Mouse (Mus musculus) liver, embryonic 11.5 days (tissue): Measurements from ENCODE around the gene Oosp3. TPM values are rescaled to one million over a fixed set of nuclear protein-coding genes. Genes with fewer than 3 reads are reported as not detected.
A peak's percentile ranks its signal among the peaks of the same experiment; 100 is the strongest.

Experiments
- ATAC-seq: fragments of 200-750 bp; cut with Nextera tagmentation; replicated peaks from 2 replicates; pipeline ENCODE4 v1.8.0; 2017; ENCODE audit warnings: moderate number of reproducible peaks, mild to moderate bottlenecking, moderate TSS enrichment, moderate library complexity; ENCODE audit not compliant: low FRiP score
- DNase-seq: peaks from one replicate; pipeline ENCODE4 v3.0.0-alpha.2; 2017; ENCODE audit warnings: low spot score
- H3K27ac ChIP-seq: fragments of 300-500 bp; sonication (generic); 2 replicates; pipeline ENCODE4 v1.5.1; 2014; ENCODE audit warnings: mild to moderate bottlenecking, low read depth, low read length, control low read depth
- H3K27me3 ChIP-seq: fragments of 300-500 bp; sonication (generic); replicated peaks from 2 replicates; pipeline ENCODE4 v1.6.1; 2014; ENCODE audit warnings: low read length, mixed read lengths; ENCODE audit not compliant: control insufficient read depth, insufficient read depth
- H3K36me3 ChIP-seq: fragments of 300-500 bp; sonication (generic); 2 replicates; pipeline ENCODE4 v1.6.1; 2014; ENCODE audit warnings: mild to moderate bottlenecking, low read length, moderate library complexity, mixed read lengths; ENCODE audit not compliant: control insufficient read depth, insufficient read depth
- H3K4me1 ChIP-seq: fragments of 300-500 bp; sonication (generic); replicated peaks from 2 replicates; pipeline ENCODE4 v1.6.1; 2014; ENCODE audit warnings: low read length, mixed read lengths; ENCODE audit not compliant: control insufficient read depth, insufficient read depth
- H3K4me2 ChIP-seq: fragments of 300-500 bp; sonication (generic); 2 replicates; pipeline ENCODE4 v1.6.1; 2014; ENCODE audit warnings: mild to moderate bottlenecking, control low read depth, moderate library complexity
- H3K4me3 ChIP-seq: fragments of 300-500 bp; sonication (generic); 2 replicates; pipeline ENCODE4 v1.5.1; 2014; ENCODE audit warnings: low read depth, low read length, control low read depth
- H3K9ac ChIP-seq: fragments of 300-500 bp; sonication (generic); 2 replicates; pipeline ENCODE4 v1.6.1; 2014; ENCODE audit warnings: low read depth, low read length, control low read depth
- H3K9me3 ChIP-seq: fragments of 300-500 bp; sonication (generic); 2 replicates; pipeline ENCODE4 v1.6.1; 2016; ENCODE audit warnings: low read length, inconsistent platforms, mixed read lengths; ENCODE audit not compliant: control insufficient read depth
- WGBS: fragments of 180-500 bp; shearing (Covaris S2); extraction: QIAGEN DNeasy Blood & Tissue Kit; methylation state at CpG from one replicate; pipeline ENCODE4 v1.1.7; 2014; 5-methylcytosine and 5-hydroxymethylcytosine counted together
- polyA plus RNA-seq: library from polyadenylated mRNA; unstranded; fragments of >200 nt; fragmentation: Nextera tagmentation; extraction: Ambion mirVana; gene quantifications from 2 replicates; pipeline ENCODE4 v1.2.1, GENCODE M21; 2014

The Oosp3 gene
- polyA plus RNA-seq, 1 experiment from 2014 or later, result not detected

- Histone ChIP-seq H3K27me3 (no peaks in the 10 kb centered on the region), H3K9ac (no peak overlapping the region), H3K9me3 (no peaks in the 10 kb centered on the region), H3K4me1 (no peaks in the 10 kb centered on the region), H3K4me3 (no peak overlapping the region), H3K4me2 (no peak overlapping the region), H3K36me3 (no peaks in the 10 kb centered on the region), H3K27ac (no peak overlapping the region)
- ATAC-seq (no peak), DNase-seq (no peak)
- 66% methylated on average over 3 of the region's 3 CpGs for WGBS
Measured at GRCm38 (mm10) chr19:11720071-11720470, 23.2 kb downstream of the Oosp3 start.

DNA sequence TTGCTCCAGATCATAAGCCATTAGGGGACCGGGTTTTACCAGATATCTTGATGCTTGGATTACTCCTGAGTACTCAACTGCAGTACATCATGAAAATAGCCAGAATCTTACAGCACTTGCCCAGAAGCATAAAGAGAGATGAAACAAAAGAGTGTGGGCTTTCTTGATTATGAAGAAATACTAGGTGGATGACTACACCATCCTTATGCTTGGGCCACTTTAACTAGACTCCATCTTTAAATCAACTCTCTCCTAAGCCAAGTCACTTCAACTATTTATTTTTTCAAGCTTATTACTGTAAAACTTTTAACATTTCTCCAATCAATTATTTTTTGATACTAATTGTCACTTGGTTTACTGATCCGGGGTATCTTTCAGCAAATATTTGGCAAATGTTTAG, 27.0 kb downstream of the Oosp3 start:
- Histone ChIP-seq H3K36me3 (no peaks in the 10 kb centered on the region), H3K4me2 (no peak overlapping the region), H3K4me1 (0 out of 2 replicates have a peak, but pooled peaks cover 3% of the 10 kb centered on the region), H3K9ac (no peak overlapping the region), H3K9me3 (no peaks in the 10 kb centered on the region), H3K27me3 (no peaks in the 10 kb centered on the region), H3K4me3 (no peak overlapping the region), H3K27ac (no peak overlapping the region)
- 79% methylated on average over 2 of the region's 2 CpGs for WGBS
- DNase-seq (no peak), ATAC-seq (no peak)

- 74% methylated on average over 6 of the region's 6 CpGs for WGBS
- Histone ChIP-seq H3K4me3 (no peak overlapping the region), H3K4me2 (no peak overlapping the region), H3K36me3 (no peaks in the 10 kb centered on the region), H3K4me1 (0 out of 2 replicates have a peak, but pooled peaks cover 3% of the 10 kb centered on the region), H3K9ac (no peak overlapping the region), H3K27me3 (no peaks in the 10 kb centered on the region), H3K27ac (no peak overlapping the region), H3K9me3 (no peaks in the 10 kb centered on the region)
- ATAC-seq (no peak), DNase-seq (no peak)
Measured at GRCm38 (mm10) chr19:11724275-11724674, 27.4 kb downstream of the Oosp3 start.

GRCm38 (mm10) chr19:11725915-11726314, 29.1 kb downstream of the Oosp3 start:
- H3K4me3 ChIP-seq, result no peak overlapping the region
- no peak overlapping the region for H3K9ac ChIP-seq
- no peaks in the 10 kb centered on the region for H3K9me3 ChIP-seq
- no peaks in the 10 kb centered on the region for H3K27me3 ChIP-seq
- H3K27ac ChIP-seq, result 0 out of 2 replicates have a peak overlapping the region, but pooled peaks have one; percentile 21
- ATAC-seq (peak; percentile 91), DNase-seq (no peak)
- H3K4me2 ChIP-seq, result no peak overlapping the region
- H3K36me3 ChIP-seq, result no peaks in the 10 kb centered on the region
- 0 out of 2 replicates have a peak, but pooled peaks cover 3% of the 10 kb centered on the region for H3K4me1 ChIP-seq
- WGBS, result 37% methylated on average over 2 of the region's 2 CpGs

GRCm38 (mm10) chr19:11727304-11727703, 30.4 kb downstream of the Oosp3 start:
- no peak overlapping the region for H3K4me3 ChIP-seq
- H3K4me1 ChIP-seq, result 0 out of 2 replicates have a peak, but pooled peaks cover 3% of the 10 kb centered on the region
- ATAC-seq, result peak; percentile 84
- no peaks in the 10 kb centered on the region for H3K27me3 ChIP-seq
- H3K9ac ChIP-seq, result no peak overlapping the region
- DNase-seq, result no peak
- WGBS, result 72% methylated on average over 5 of the region's 5 CpGs
- no peak overlapping the region for H3K4me2 ChIP-seq
- H3K36me3 ChIP-seq, result no peaks in the 10 kb centered on the region
- H3K9me3 ChIP-seq, result no peaks in the 10 kb centered on the region
- peak overlapping the region; percentile 39; the same call in 1 of the 2 replicates for H3K27ac ChIP-seq

GRCm38 (mm10) chr19:11730278-11730677, 33.4 kb downstream of the Oosp3 start:
- Histone ChIP-seq H3K4me2 (no peak overlapping the region), H3K4me3 (no peak overlapping the region), H3K4me1 (0 out of 2 replicates have a peak, but pooled peaks cover 3% of the 10 kb centered on the region), H3K9ac (no peak overlapping the region), H3K9me3 (no peaks in the 10 kb centered on the region), H3K27ac (no peak overlapping the region), H3K27me3 (no peaks in the 10 kb centered on the region), H3K36me3 (no peaks in the 10 kb centered on the region)
- DNase-seq (no peak), ATAC-seq (no peak)
- 71% methylated on average over 1 of the region's 1 CpGs for WGBS

DNA sequence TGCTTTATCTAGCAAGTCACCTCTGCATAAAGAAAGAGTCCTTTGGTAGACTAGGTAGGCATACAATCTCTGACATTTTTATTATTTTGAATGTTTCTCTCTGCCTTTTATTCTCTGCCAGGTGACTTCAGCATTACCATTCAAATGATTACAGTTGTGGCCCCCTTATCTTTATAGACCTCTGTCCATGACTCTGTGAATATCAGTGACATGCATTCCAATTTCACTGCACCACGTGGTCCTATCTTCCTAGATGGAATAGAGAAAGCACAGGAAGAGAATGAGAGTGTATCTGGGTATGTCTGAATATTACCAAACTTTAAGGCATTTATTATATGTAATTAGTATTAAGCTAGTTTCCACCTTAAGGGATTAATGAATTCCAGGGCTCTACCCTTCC, 39.6 kb downstream of the Oosp3 start:
- ATAC-seq, result peak; percentile 65; the same call in 1 of the 2 replicates
- no peak overlapping the region for H3K4me2 ChIP-seq
- 37% methylated on average over 1 of the region's 1 CpGs for WGBS
- H3K9me3 ChIP-seq, result no peaks in the 10 kb centered on the region
- H3K36me3 ChIP-seq, result no peaks in the 10 kb centered on the region
- H3K9ac ChIP-seq, result no peak overlapping the region
- no peaks in the 10 kb centered on the region; the same call in 1 of the 2 replicates for H3K4me1 ChIP-seq
- no peak overlapping the region for H3K4me3 ChIP-seq
- DNase-seq, result no peak
- H3K27ac ChIP-seq, result no peak overlapping the region
- H3K27me3 ChIP-seq, result no peaks in the 10 kb centered on the region

DNA sequence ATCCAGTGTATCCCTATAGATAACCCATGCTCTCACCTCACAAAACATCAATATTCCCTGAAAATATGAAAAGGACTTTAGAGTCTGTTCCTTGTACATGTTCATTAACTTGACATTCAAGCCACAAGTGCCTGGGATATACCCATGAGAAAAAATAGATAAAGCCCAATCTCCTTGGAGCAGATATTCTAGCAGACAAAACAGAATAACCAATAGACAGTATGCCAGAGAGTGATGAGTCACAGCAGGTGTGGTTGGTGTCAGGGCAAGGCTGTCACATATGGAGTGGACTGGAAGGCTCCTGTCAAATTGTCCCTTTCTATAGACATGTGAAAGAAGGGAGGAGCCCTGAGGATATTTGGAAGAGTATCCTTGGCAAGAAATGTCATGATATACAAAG, 48.8 kb downstream of the Oosp3 start:
- ATAC-seq (peak; percentile 85), DNase-seq (no peak)
- Histone ChIP-seq H3K27ac (no peak overlapping the region), H3K9me3 (no peaks in the 10 kb centered on the region), H3K4me2 (no peak overlapping the region), H3K36me3 (no peaks in the 10 kb centered on the region), H3K9ac (no peak overlapping the region), H3K4me1 (no peaks in the 10 kb centered on the region), H3K4me3 (no peak overlapping the region), H3K27me3 (no peaks in the 10 kb centered on the region)

DNA sequence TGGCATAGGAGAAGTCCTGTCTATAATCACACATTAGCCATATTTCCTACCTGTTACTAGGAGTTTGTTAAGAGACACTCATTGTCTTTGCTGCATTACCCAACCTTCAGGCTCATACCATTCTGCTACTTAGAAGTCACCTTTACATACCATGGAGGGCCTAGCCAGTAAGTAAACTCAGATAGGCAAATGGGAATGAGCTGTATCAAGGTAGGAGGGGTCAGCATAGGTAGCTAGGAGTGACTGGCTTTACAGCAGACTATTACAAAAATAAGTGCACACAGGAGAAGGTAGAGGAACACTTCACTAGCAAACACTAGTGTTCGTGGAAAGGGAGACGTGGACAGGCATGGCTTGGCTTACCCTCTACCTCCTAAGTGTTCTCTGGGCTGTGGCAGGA, 50.4 kb downstream of the Oosp3 start, which contains the start of gene Gif:
Gif (plus strand) TSS at position 257 of the 400 bp plus-strand sequence.
- WGBS, result 85% methylated on average over 2 of the region's 2 CpGs
- no peak for DNase-seq
- H3K4me1 ChIP-seq, result no peaks in the 10 kb centered on the region
- no peak within 1 kb of the TSS for H3K9ac ChIP-seq
- H3K4me2 ChIP-seq, result no peak within 1 kb of the TSS
- no peaks in the 10 kb centered on the region for H3K36me3 ChIP-seq
- H3K27ac ChIP-seq, result no peak within 1 kb of the TSS
- no peak within 1 kb of the TSS for H3K4me3 ChIP-seq
- H3K27me3 ChIP-seq, result no peaks in the 10 kb centered on the region
- ATAC-seq, result no peak
- no peaks in the 10 kb centered on the region for H3K9me3 ChIP-seq
